Mouse (Mus musculus): ENCODE results near the gene Insig1. TPM values are rescaled to one million over a fixed set of nuclear protein-coding genes. Genes with fewer than 3 reads are reported as not detected.
A peak's percentile ranks its signal among the peaks of the same experiment; 100 is the strongest.

Gene Insig1
- polyA plus RNA-seq, 1 experiment: 83.7 TPM

DNA sequence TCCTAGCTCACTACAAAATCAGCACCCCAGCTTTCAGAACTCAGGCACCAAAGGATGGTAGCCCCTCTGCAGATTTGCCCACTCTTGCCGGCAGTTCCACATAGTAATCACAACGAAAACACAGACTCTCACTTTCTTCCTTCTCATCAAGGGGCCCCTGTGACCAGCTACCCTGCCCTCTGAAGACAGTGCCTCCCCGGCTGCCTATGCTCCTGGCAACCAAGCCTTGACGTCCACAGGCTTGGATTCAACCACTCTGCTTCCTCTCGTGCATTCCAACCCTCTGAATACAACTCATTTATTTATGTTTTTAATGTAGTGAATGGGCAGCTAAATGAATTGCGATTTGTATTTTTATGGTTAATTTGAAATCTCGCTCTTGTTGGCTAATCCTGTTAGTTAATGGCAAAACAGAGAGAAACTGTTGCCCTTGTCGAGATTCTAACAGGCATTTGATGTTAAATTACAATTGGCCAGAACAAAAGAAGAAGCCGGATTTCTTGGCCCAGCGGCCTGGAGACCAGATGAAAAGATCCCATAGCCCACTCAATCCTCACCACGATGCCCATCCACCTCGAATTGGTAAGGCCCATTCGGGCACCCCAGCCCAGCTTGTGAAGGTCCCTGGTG lies 46.2 kb downstream of the Insig1 start:
- no peak for DNase-seq (ENCODE audit: extremely low spot score in 1 of 2, low spot score in 1 of 2)

DNA sequence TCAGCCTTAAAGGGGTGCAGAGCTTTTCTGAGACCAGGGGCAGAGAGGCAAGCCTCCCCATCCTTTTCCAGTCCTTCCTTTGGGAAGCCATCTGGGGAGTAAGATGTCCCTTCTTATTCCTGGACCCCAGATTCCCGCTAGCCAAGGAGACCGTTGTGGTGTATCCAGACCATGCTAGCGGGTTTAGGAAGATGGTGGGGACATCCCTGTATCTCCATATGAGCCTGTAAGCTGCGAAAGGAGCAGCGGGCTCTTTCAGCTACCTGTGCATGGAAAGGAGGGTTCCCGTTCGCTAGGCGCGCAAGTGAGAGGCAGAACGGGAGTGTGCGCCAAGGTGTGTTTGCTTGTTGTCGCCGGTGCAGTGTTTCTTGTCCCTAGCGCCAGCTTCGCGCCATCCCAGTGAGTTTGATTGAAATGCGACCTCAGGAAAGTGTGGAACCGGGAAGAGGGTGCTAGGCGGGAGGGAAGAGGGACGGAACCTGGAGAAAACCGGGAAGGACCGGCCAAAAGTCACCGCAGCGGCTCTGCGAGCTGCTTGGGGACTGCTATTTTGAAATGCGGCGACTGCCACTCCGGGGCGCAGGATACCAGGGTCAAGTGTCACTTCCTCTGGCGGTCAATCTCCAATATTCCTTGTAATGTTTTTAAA lies 46.8 kb downstream of the Insig1 start:
- no peak for DNase-seq (ENCODE audit: extremely low spot score in 1 of 2, low spot score in 1 of 2)

DNA sequence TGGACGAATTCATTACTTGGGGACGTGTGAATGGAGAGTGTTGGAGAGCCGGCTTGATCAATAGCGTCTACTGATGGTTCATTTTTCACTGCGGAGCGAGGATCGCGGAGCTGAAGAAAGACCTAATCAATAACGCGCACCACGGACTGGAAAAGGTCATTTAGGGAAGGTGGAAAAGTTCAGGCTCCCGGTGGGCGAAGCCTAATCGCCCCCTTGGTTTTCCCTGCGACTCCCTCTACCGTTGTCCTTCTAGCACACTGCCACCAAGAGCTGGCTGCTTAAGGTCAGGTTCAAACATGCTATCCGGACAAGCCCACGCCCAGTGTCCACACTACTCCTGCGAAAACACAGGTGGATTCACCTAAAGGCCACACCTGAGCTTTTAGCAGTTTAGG lies 47.4 kb downstream of the Insig1 start:
- no peak for DNase-seq (ENCODE audit: extremely low spot score in 1 of 2, low spot score in 1 of 2)

DNA sequence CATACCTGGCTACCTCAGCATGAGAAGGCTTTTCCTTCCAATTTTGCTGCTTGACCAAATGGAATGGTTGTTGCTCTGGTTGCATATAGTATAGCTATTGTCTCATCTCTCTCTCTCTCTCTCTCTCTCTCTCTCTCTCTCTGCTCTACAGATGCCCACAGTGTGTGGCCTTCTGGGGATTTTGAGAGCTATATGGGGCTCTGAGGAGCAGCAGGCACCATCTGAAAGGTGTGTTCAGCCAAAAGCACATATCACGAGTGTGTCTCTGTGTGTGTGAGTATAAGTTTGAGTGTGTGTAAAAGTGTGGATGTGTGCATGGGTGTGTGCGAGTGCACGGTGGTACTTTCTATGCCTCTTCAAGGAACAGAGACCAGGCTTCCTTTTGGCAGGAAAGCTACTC lies 48.4 kb downstream of the Insig1 start:
- DNase-seq (ENCODE audit: extremely low spot score in 1 of 2, low spot score in 1 of 2): no peak

DNA sequence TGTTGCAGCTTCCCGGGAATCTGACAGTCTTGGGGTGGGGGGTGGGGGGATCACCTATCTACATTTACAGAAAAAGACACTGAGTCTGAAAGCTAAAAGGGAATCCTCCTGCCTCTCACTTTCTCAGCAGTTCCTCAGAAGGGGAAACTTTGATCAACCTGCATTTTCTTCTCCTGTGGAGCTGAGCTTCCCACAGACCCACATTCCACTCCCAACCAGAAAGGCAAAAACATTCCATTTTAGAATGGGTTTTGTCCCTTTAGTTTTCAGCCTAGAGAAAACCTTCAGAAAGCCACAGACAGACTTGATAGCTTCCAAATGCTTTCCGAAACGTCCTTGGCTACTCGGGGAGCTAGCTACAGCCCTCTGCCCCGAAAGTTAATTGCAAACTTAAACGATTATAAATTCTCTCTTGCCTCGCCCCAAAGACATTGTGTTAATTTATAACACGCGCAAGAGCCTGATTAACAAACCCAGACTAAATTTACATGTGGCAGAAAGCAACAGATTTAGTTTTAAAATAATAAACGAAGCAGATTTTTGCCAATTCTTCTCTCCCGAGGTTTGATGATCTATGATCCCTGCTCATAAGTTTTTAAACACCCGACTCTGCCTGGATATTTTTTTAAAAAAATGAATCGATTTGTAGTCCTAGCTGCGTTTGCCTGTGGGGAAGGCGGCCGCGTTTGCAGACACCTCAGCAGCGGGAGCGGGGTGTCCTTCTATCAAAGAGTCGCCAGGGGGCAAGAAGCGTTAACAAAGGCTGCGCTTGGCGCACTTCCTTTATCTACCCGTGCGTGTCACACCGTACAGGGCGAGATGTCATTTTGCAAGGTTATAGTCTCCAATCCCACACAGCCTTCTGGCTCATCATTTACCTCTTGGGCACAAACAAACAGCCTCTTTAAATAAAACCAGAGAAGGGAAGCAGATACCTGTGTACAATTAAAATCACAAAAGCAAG lies 51.6 kb downstream of the Insig1 start:
- DNase-seq (ENCODE audit: extremely low spot score in 1 of 2, low spot score in 1 of 2): peak in 1 of 2 experiments; percentile 46

DNA sequence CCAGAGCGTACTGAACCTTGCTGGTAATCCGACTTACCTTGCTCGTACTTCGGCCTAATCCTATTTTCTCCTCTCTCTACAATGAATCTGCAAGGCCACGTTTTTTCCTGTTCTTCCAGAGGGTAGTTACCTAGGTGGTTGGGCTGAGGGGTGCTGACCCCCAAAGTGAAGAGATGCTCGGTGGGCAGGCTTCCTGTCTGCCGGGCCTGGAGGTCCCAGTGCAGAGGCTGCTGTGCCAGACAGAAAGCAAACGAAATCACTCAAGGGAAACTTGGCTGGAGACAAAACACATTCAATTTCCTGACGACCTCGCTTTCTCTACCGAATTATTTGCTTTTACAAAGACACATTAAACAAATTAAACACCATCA lies 52.3 kb downstream of the Insig1 start:
- no peak for DNase-seq (ENCODE audit: extremely low spot score in 1 of 2, low spot score in 1 of 2)

DNA sequence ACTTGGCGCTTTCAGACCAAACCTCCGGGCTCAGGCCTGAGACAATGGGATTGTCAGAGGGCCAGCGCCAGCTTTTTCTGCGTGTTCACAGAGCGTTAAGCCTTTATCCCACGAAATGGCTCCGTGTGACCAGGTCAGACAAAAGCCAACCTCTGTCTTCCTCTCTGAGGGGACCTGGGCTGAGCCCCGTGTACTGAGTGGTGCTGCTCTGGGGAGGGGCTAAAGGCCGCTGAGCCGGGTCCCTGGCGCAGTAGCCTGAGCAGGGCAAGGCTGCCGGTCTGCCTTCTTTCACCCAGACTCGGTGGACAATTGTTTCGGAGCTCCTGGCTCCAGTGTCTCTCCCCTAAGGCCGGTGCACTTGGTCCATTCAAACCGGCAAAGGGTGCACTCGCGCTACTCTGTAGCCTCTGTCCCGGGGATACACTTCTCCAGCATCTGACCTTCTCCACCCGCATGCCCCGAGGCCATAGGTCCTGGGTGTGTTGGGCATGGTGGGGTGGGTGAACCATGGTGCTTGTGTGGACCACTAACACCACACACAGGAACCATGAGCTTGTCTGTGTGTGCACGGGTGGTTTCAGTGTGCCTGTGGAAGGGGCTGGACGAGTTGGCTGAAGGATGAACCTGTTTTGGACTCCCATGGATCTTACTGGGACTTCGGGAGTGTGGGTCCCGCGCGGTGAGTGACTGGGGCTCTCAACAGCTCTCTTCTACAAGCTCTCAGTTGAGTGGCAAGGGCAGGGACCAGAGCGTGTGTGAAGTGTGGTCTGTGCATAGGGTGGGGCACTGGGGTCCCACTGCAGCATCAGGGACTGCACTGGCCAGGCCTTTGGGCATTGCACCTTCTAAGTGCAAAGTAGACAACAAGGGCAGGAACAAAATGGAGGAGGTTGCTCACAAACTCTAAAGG lies 53.4 kb downstream of the Insig1 start:
- DNase-seq (ENCODE audit: extremely low spot score in 1 of 2, low spot score in 1 of 2): no peak

Other genes with a start within 250 kb of the Insig1 start
- 7.6 and 8.9 TPM in 2 replicates for gene Htr5a, start 229.2 kb upstream of the Insig1 start, polyA plus RNA-seq (2012; rRNA removed)
- 0.29 and 0.30 TPM in 2 replicates for gene En2, start 94.3 kb downstream of the Insig1 start, polyA plus RNA-seq (2012; rRNA removed)
- gene Cnpy1, start 174.4 kb downstream of the Insig1 start, polyA plus RNA-seq (2012; rRNA removed): 0.40 and 0.48 TPM in 2 replicates
- 49.1 and 52.6 TPM in 2 replicates for gene Rbm33, start 245.8 kb downstream of the Insig1 start, polyA plus RNA-seq (2012; rRNA removed)